Mouse (Mus musculus) MEL (cell line): Measurements from ENCODE around the gene Myct1.

ENCODE experiments used
- CTCF ChIP-seq, 3 experiments: IDR thresholded peaks in 2 of 3; conservative IDR thresholded peaks in 1 of 3; 2 replicates each; pipeline ENCODE4 v1.5.1; 2011 to 2012; ENCODE audit warnings: low read length in 3 of 3, low read depth in 2 of 3, mild to moderate bottlenecking in 2 of 3, improper control_type of control experiment in 1 of 3, inconsistent platforms in 1 of 3, mixed read lengths in 1 of 3, moderate library complexity in 1 of 3; ENCODE audit not compliant: control insufficient read depth in 1 of 3, insufficient read depth in 1 of 3, poor library complexity in 1 of 3, severe bottlenecking in 1 of 3
- GATA1 ChIP-seq: IDR thresholded peaks from 2 replicates; pipeline ENCODE4 v1.6.1; 2011; ENCODE audit warnings: low read depth, low read length, improper control_type of control experiment
- POLR2A ChIP-seq, 2 experiments: IDR thresholded peaks; 2 replicates each; pipeline ENCODE4 v1.6.1; 2011 to 2012; ENCODE audit warnings: low read length in 2 of 2, mild to moderate bottlenecking in 2 of 2, control low read depth in 1 of 2, improper control_type of control experiment in 1 of 2, low read depth in 1 of 2, moderate library complexity in 1 of 2; ENCODE audit not compliant: control insufficient read depth in 1 of 2, insufficient read depth in 1 of 2, poor library complexity in 1 of 2
- ZNF384 ChIP-seq: IDR thresholded peaks from 2 replicates; pipeline ENCODE4 v1.6.1; 2012; ENCODE audit warnings: low read depth, mild to moderate bottlenecking, inconsistent platforms, low read length, improper control_type of control experiment

DNA sequence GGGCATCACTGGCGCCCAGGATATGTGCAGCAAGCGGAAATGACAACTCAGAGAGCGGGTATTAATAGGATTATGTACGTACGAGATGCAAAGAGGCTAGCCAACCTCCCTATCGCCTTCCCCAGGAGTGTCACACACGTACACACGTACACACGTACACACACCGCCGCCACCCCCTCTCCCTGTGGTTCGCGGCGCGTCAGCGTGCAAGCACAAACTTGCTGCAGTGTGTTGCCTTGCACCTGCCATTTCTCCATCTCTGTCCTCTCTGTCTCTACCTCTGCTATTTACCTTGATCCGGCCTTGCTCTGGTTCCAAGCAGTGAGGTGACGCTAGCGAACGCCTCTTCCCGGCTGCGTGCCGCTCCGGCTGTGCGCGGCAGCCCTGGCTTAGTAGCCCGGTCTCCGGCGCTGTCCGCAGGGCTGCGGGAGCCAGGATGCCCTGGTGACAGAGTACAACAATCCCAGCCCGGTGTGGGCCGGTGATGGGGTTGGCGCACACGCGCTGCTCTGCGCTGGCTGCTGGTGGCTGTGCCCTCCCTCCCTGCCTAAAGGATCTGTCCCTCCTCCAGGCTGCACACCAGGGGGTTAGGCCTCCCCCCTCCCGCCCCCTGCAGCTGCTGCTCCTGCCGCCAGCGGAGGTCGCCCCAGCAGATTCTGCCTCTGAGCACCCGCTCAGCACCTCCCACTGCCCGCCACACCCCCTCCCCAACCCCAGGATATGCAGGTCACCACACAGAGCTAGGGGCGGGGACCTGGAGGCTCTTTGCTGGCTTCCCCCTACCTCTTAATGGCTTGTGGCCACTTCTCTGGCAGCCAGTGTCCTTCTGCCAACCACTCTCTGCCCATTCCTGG lies 43.2 kb upstream of the Myct1 start:
- TF ChIP-seq CTCF (IDR thresholded peaks at IDR 0.05 in 2 of 3, conservative IDR thresholded peaks at IDR 0.05 in 1 of 3; ENCODE audit: control insufficient read depth in 1 of 3, insufficient read depth in 1 of 3, low read depth in 2 of 3, low read length in 3 of 3, poor library complexity in 1 of 3, severe bottlenecking in 1 of 3) = no peak
- TF ChIP-seq POLR2A (IDR thresholded peaks at IDR 0.05; ENCODE audit: control insufficient read depth in 1 of 2, insufficient read depth in 1 of 2, low read depth in 1 of 2, low read length in 2 of 2, poor library complexity in 1 of 2) = no peak
- TF ChIP-seq ZNF384 = no peak
- no peak for TF ChIP-seq GATA1
